Mouse (Mus musculus): ENCODE data around the gene Kcnj1. TPM values are rescaled to one million over a fixed set of nuclear protein-coding genes. Genes with fewer than 3 reads are reported as not detected.
A peak's percentile ranks its signal among the peaks of the same experiment; 100 is the strongest.

The Kcnj1 gene
- 0.04 TPM in 1 of 2 replicates, not detected in the other for polyA plus RNA-seq (2015; fragmentation: Nextera tagmentation; extraction: Ambion mirVana)

- WGBS = 62% methylated on average over 6 of the region's 6 CpGs
- no peak for ATAC-seq (ENCODE audit: low FRiP score, low TSS enrichment)
Measured at GRCm38 (mm10) chr9:32372202-32372601, at the start of gene Kcnj1. Gene Kcnj1 (plus strand): TSS chr9:32372493.

GRCm38 (mm10) chr9:32323610-32324009 lies 48.7 kb upstream of the Kcnj1 start:
- TF ChIP-seq EP300 (optimal IDR thresholded peaks at IDR 0.05) = no peak
- TF ChIP-seq CTCF (IDR thresholded peaks at IDR 0.05; ENCODE audit: low read depth) = no peak
- H3K9me3 ChIP-seq (ENCODE audit: control insufficient read depth, low read length) = no peaks in the 10 kb centered on the region
- H3K36me3 ChIP-seq (ENCODE audit: control insufficient read depth, insufficient read depth, low read length) = no peaks in the 10 kb centered on the region
- no peaks in the 10 kb centered on the region for H3K27me3 ChIP-seq (ENCODE audit: control insufficient read depth, insufficient read depth, low read length)
- H3K4me1 ChIP-seq (replicated peaks; ENCODE audit: control insufficient read depth, insufficient read depth) = no peaks in the 10 kb centered on the region
- DNase-seq (ENCODE audit: low spot score) = no peak
- ATAC-seq (ENCODE audit: low FRiP score, low TSS enrichment) = no peak
- 68% methylated on average over 7 of the region's 7 CpGs for WGBS
- H3K27ac ChIP-seq (replicated peaks) = no peak overlapping the region
- no peak overlapping the region for H3K4me3 ChIP-seq (ENCODE audit: low read depth, low read length)
- no peak overlapping the region for H3K9ac ChIP-seq (ENCODE audit: low read length)
- H3K4me2 ChIP-seq (replicated peaks; ENCODE audit: low read depth) = no peak overlapping the region

More at GRCm38 (mm10) chr9:32372202-32372601, at the start of gene Kcnj1:
- no peaks in the 10 kb centered on the region for H3K4me1 ChIP-seq (replicated peaks; ENCODE audit: control insufficient read depth, insufficient read depth)
- H3K36me3 ChIP-seq (ENCODE audit: control insufficient read depth, insufficient read depth, low read length) = no peaks in the 10 kb centered on the region
- no peak within 1 kb of the TSS for H3K27ac ChIP-seq (replicated peaks)
- TF ChIP-seq CTCF (IDR thresholded peaks at IDR 0.05; ENCODE audit: low read depth) = no peak
- TF ChIP-seq EP300 (optimal IDR thresholded peaks at IDR 0.05) = no peak
- no peaks in the 10 kb centered on the region for H3K9me3 ChIP-seq (ENCODE audit: control insufficient read depth, low read length)
- H3K9ac ChIP-seq (ENCODE audit: low read length) = no peak within 1 kb of the TSS
- no peaks in the 10 kb centered on the region for H3K27me3 ChIP-seq (ENCODE audit: control insufficient read depth, insufficient read depth, low read length)
- H3K4me2 ChIP-seq (replicated peaks; ENCODE audit: low read depth) = no peak within 1 kb of the TSS
- DNase-seq (ENCODE audit: low spot score) = no peak
- H3K4me3 ChIP-seq (ENCODE audit: low read depth, low read length) = no peak within 1 kb of the TSS

GRCm38 (mm10) chr9:32328777-32329176 lies 43.5 kb upstream of the Kcnj1 start:
- 87% methylated on average over 4 of the region's 4 CpGs for WGBS
- Histone ChIP-seq H3K36me3 (ENCODE audit: control insufficient read depth, insufficient read depth, low read length) (no peaks in the 10 kb centered on the region), H3K4me3 (ENCODE audit: low read depth, low read length) (no peak overlapping the region), H3K27me3 (ENCODE audit: control insufficient read depth, insufficient read depth, low read length) (no peaks in the 10 kb centered on the region), H3K9me3 (ENCODE audit: control insufficient read depth, low read length) (no peaks in the 10 kb centered on the region), H3K4me1 (replicated peaks; ENCODE audit: control insufficient read depth, insufficient read depth) (no peaks in the 10 kb centered on the region), H3K27ac (replicated peaks) (no peak overlapping the region), H3K4me2 (replicated peaks; ENCODE audit: low read depth) (no peak overlapping the region), H3K9ac (ENCODE audit: low read length) (no peak overlapping the region)
- TF ChIP-seq EP300 (optimal IDR thresholded peaks at IDR 0.05) = no peak
- no peak for TF ChIP-seq CTCF (IDR thresholded peaks at IDR 0.05; ENCODE audit: low read depth)
- ATAC-seq (ENCODE audit: low FRiP score, low TSS enrichment) (no peak), DNase-seq (ENCODE audit: low spot score) (no peak)

- H3K4me2 ChIP-seq (replicated peaks; ENCODE audit: low read depth) = no peak overlapping the region
- DNase-seq (ENCODE audit: low spot score) (no peak), ATAC-seq (ENCODE audit: low FRiP score, low TSS enrichment) (no peak)
- H3K4me1 ChIP-seq (replicated peaks; ENCODE audit: control insufficient read depth, insufficient read depth) = no peaks in the 10 kb centered on the region
- H3K9me3 ChIP-seq (ENCODE audit: control insufficient read depth, low read length) = no peaks in the 10 kb centered on the region
- H3K36me3 ChIP-seq (ENCODE audit: control insufficient read depth, insufficient read depth, low read length) = no peaks in the 10 kb centered on the region
- no peak overlapping the region for H3K9ac ChIP-seq (ENCODE audit: low read length)
- no peak for TF ChIP-seq CTCF (IDR thresholded peaks at IDR 0.05; ENCODE audit: low read depth)
- TF ChIP-seq EP300 (optimal IDR thresholded peaks at IDR 0.05) = no peak
- H3K27me3 ChIP-seq (ENCODE audit: control insufficient read depth, insufficient read depth, low read length) = no peaks in the 10 kb centered on the region
- 70% methylated on average over 5 of the region's 5 CpGs for WGBS
- H3K27ac ChIP-seq (replicated peaks) = no peak overlapping the region
- H3K4me3 ChIP-seq (ENCODE audit: low read depth, low read length) = no peak overlapping the region
Measured at GRCm38 (mm10) chr9:32331162-32331561, 41.1 kb upstream of the Kcnj1 start.

- no peak for DNase-seq (ENCODE audit: low spot score)
- Histone ChIP-seq H3K4me2 (replicated peaks; ENCODE audit: low read depth) (no peak overlapping the region), H3K9me3 (ENCODE audit: control insufficient read depth, low read length) (no peaks in the 10 kb centered on the region), H3K27me3 (ENCODE audit: control insufficient read depth, insufficient read depth, low read length) (no peaks in the 10 kb centered on the region), H3K27ac (replicated peaks) (no peak overlapping the region), H3K4me1 (replicated peaks; ENCODE audit: control insufficient read depth, insufficient read depth) (no peaks in the 10 kb centered on the region), H3K36me3 (ENCODE audit: control insufficient read depth, insufficient read depth, low read length) (no peaks in the 10 kb centered on the region), H3K4me3 (ENCODE audit: low read depth, low read length) (no peak overlapping the region), H3K9ac (ENCODE audit: low read length) (no peak overlapping the region)
- ATAC-seq (ENCODE audit: low FRiP score, low TSS enrichment) = peak; percentile 42; the same call in 1 of the 2 replicates
- TF ChIP-seq EP300 (optimal IDR thresholded peaks at IDR 0.05) (no peak), CTCF (IDR thresholded peaks at IDR 0.05; ENCODE audit: low read depth) (no peak)
- WGBS = 56% methylated on average over 13 of the region's 13 CpGs
Measured at GRCm38 (mm10) chr9:32335389-32336150, 36.7 kb upstream of the Kcnj1 start.

DNA sequence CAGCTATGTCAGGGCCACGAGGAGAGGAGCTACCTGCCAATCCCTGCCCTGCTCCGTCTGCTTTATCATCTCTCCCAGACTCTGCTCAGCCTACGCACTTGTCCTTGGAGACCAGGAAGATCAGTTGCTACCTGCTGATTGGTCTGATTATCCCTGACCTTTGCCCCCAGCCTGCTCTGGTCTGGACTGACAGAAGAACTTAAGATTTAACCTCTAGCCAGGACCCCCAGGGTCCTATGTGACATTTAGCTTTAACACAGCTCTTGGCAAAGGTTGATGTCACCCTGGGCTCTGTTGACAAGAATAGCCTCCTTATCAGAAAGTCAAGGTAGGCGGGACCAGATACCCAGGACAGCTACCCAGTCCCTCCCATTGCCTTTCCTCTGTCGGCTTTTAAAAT lies 31.5 kb upstream of the Kcnj1 start:
- no peak for TF ChIP-seq CTCF (IDR thresholded peaks at IDR 0.05; ENCODE audit: low read depth)
- TF ChIP-seq EP300 (optimal IDR thresholded peaks at IDR 0.05) = no peak
- ATAC-seq (ENCODE audit: low FRiP score, low TSS enrichment) = no peak

More for the DNA sequence above, 31.5 kb upstream of the Kcnj1 start:
- no peak for DNase-seq (ENCODE audit: low spot score)
- Histone ChIP-seq H3K27ac (replicated peaks) (no peak overlapping the region), H3K9ac (ENCODE audit: low read length) (no peak overlapping the region), H3K4me3 (ENCODE audit: low read depth, low read length) (no peak overlapping the region), H3K9me3 (ENCODE audit: control insufficient read depth, low read length) (no peaks in the 10 kb centered on the region), H3K36me3 (ENCODE audit: control insufficient read depth, insufficient read depth, low read length) (no peaks in the 10 kb centered on the region), H3K4me2 (replicated peaks; ENCODE audit: low read depth) (no peak overlapping the region), H3K4me1 (replicated peaks; ENCODE audit: control insufficient read depth, insufficient read depth) (no peaks in the 10 kb centered on the region), H3K27me3 (ENCODE audit: control insufficient read depth, insufficient read depth, low read length) (peaks cover 2% of the 10 kb centered on the region; the same call in 1 of the 2 replicates)
- WGBS = 40% methylated on average over 5 of the region's 5 CpGs

Measured in stomach, postnatal 0 days (tissue).